ENCODE assay signal across 8 mouse cellular contexts in genomic region chr14:30951154-30951825, GRCm38 (mm10). TPM values are rescaled to one million over a fixed set of nuclear protein-coding genes. Genes with fewer than 3 reads are reported as not detected.
DNase-seq lines count a peak whose midpoint lies in the region; ATAC-seq lines count a peak whose summit lies in the region.

Gene Nek4, plus strand, starts transcription at chr14:30951377.

- H3K27me3 ChIP-seq in heart, embryonic 10.5 days (ENCODE audit: insufficient read depth, poor library complexity, severe bottlenecking), result no peaks in the 10 kb centered on the region
- H3K27me3 ChIP-seq in kidney, embryonic 15.5 days, result no peaks in the 10 kb centered on the region

- peak; percentile 92 to 94 for DNase-seq in B cell, adult 2 months
- peak; percentile 99 for DNase-seq in brain, adult 2 months (ENCODE audit: low read depth, low spot score)
- peak; percentile 99 for DNase-seq in heart, embryonic 10.5 days (ENCODE audit: low spot score)
- peak; percentile 98 for DNase-seq in liver
- DNase-seq in spleen, postnatal 4 days (ENCODE audit: low spot score in 2 of 2), result peak; percentile 96 to 98

- WGBS in heart, embryonic 10.5 days, result under 1% methylated on average over 57 of the region's 57 CpGs
- WGBS in kidney, embryonic 15.5 days, result under 1% methylated on average over 57 of the region's 57 CpGs

- H3K4me3 ChIP-seq in heart, embryonic 10.5 days, result peak within 1 kb of the TSS; percentile 92
- H3K4me3 ChIP-seq in kidney, embryonic 15.5 days (replicated peaks), result peak within 1 kb of the TSS; percentile 80

- H3K4me2 ChIP-seq in kidney, embryonic 15.5 days, result peak within 1 kb of the TSS; percentile 77

- peak; percentile 99 for ATAC-seq in erythroblast, adult 5-6 weeks (replicated peaks; ENCODE audit: low FRiP score, poor library complexity, severe bottlenecking)
- ATAC-seq in kidney, embryonic 15.5 days (replicated peaks; ENCODE audit: low FRiP score), result peak; percentile 100
- ATAC-seq in monocyte, adult 5-6 weeks (replicated peaks; ENCODE audit: insufficient number of reproducible peaks, low FRiP score, low TSS enrichment, poor library complexity, severe bottlenecking), result peak; percentile 99

- peak within 1 kb of the TSS; percentile 78 for H3K9ac ChIP-seq in kidney, embryonic 15.5 days

- no peaks in the 10 kb centered on the region for H3K9me3 ChIP-seq in heart, embryonic 10.5 days
- H3K9me3 ChIP-seq in kidney, embryonic 15.5 days (replicated peaks), result no peaks in the 10 kb centered on the region

- peaks cover 2% of the 10 kb centered on the region; the same call in 1 of the 2 replicates for H3K36me3 ChIP-seq in heart, embryonic 10.5 days
- peaks cover 14% of the 10 kb centered on the region; the same call in 1 of the 2 replicates for H3K36me3 ChIP-seq in kidney, embryonic 15.5 days

- peaks cover 7% of the 10 kb centered on the region for H3K4me1 ChIP-seq in heart, embryonic 10.5 days
- peaks cover 8% of the 10 kb centered on the region for H3K4me1 ChIP-seq in kidney, embryonic 15.5 days

- H3K27ac ChIP-seq in heart, embryonic 10.5 days, result peak within 1 kb of the TSS; percentile 87
- H3K27ac ChIP-seq in kidney, embryonic 15.5 days, result peak within 1 kb of the TSS; percentile 70

RNA-seq across cellular contexts. Expression of gene Nek4, which starts in this region (rescaled TPM):
- 0.38 and 1.0 TPM in 2 replicates for total RNA-seq in erythroblast, adult 5-6 weeks (2015; ENCODE audit: low replicate concordance)
- total RNA-seq in erythroblast, adult 5-6 weeks (2017; ENCODE audit: low replicate concordance), result 2.5 and 4.3 TPM in 2 replicates
- 7.3 and 13.4 TPM in 2 replicates for polyA plus RNA-seq in heart, embryonic 10.5 days (2016; fragmentation: Nextera tagmentation; extraction: Ambion mirVana)
- 17.3 and 17.4 TPM in 2 replicates for polyA plus RNA-seq in kidney, embryonic 15.5 days (2015; fragmentation: Nextera tagmentation; extraction: Ambion mirVana)
- 5.3 to 6.9 TPM (median 5.3 TPM) in 3 replicates for total RNA-seq in monocyte, adult 5-6 weeks (2017)

Comparison
In these comparisons a context has a peak if more than half of its experiments do, and no peak if none do; other contexts are left out.
1. Peak in every context shown above with its lines: DNase-seq, ATAC-seq, H3K4me3 ChIP-seq and H3K27ac ChIP-seq.